Mouse (Mus musculus) frontal cortex, adult (tissue): ENCODE measurements around the gene Olfr530.

ENCODE experiments used
- ATAC-seq: cut with Nextera tagmentation; 2 replicates; pipeline ENCODE4 v1.9.2; 2017; ENCODE audit warnings: mild to moderate bottlenecking, moderate library complexity, mixed read lengths; ENCODE audit not compliant: low TSS enrichment

Olfr530 gene

GRCm38 (mm10) chr7:140376231-140376630 lies at the start of gene Olfr530:
Gene Olfr530, minus strand, starts transcription at chr7:140376331.
- ATAC-seq, result no peak

GRCm38 (mm10) chr7:140421539-140421938 lies 45.4 kb upstream of the Olfr530 start, which contains the start of gene Olfr532:
Gene Olfr532, minus strand, starts transcription at chr7:140421639.
- no peak for ATAC-seq

GRCm38 (mm10) chr7:140402818-140403217 lies 26.7 kb upstream of the Olfr530 start, which contains the start of gene Olfr531:
Gene Olfr531, minus strand, starts transcription at chr7:140402918.
- no peak for ATAC-seq

- ATAC-seq, result no peak
These were observed 780 bp upstream of the Olfr530 start for GRCm38 (mm10) chr7:140376911-140377310.

- no peak for ATAC-seq
These were observed 1.8 kb downstream of the Olfr530 start for GRCm38 (mm10) chr7:140374300-140374699.

GRCm38 (mm10) chr7:140361571-140361970 lies 14.6 kb downstream of the Olfr530 start, which contains the start of gene Olfr60:
Gene Olfr60, minus strand, starts transcription at chr7:140361671.
- no peak for ATAC-seq

- no peak for ATAC-seq
These were observed 42.4 kb downstream of the Olfr530 start, which contains the start of gene Olfr527 for GRCm38 (mm10) chr7:140333717-140334116. Gene Olfr527, plus strand, starts transcription at chr7:140334017.

GRCm38 (mm10) chr7:140329766-140330304 lies 46.3 kb downstream of the Olfr530 start:
- ATAC-seq, result no peak
